Mouse (Mus musculus): ENCODE results near the gene Rasa3. TPM values are rescaled to one million over a fixed set of nuclear protein-coding genes. Genes with fewer than 3 reads are reported as not detected.

Rasa3 gene
- polyA plus RNA-seq, 1 experiment from 2014 or later = 14.0 TPM

- Histone ChIP-seq H3K4me3 (replicated peaks; ENCODE audit: low read depth, low read length) (no peak overlapping the region), H3K9ac (ENCODE audit: low read depth, low read length) (no peak overlapping the region), H3K4me2 (ENCODE audit: low read length) (no peak overlapping the region), H3K9me3 (replicated peaks; ENCODE audit: low read length) (no peaks in the 10 kb centered on the region), H3K27me3 (ENCODE audit: insufficient read depth, low read length) (no peaks in the 10 kb centered on the region), H3K4me1 (replicated peaks; ENCODE audit: insufficient read depth, low read length) (no peaks in the 10 kb centered on the region), H3K27ac (no peak overlapping the region), H3K36me3 (ENCODE audit: insufficient read depth, low read length) (no peaks in the 10 kb centered on the region)
- ATAC-seq (replicated peaks; ENCODE audit: low FRiP score, low read depth) (no peak), DNase-seq (ENCODE audit: low spot score) (no peak)
- no peak for TF ChIP-seq CTCF (IDR thresholded peaks at IDR 0.05; ENCODE audit: low read depth)
- 95% methylated on average over 6 of the region's 6 CpGs for WGBS
Measured at GRCm38 (mm10) chr8:13633107-13633506, 44.3 kb downstream of the Rasa3 start.

- no peak for DNase-seq (ENCODE audit: low spot score)
- Histone ChIP-seq H3K4me3 (replicated peaks; ENCODE audit: low read depth, low read length) (no peak overlapping the region), H3K4me2 (ENCODE audit: low read length) (no peak overlapping the region), H3K36me3 (ENCODE audit: insufficient read depth, low read length) (no peaks in the 10 kb centered on the region), H3K27me3 (ENCODE audit: insufficient read depth, low read length) (no peaks in the 10 kb centered on the region), H3K9me3 (replicated peaks; ENCODE audit: low read length) (no peaks in the 10 kb centered on the region), H3K27ac (no peak overlapping the region), H3K4me1 (replicated peaks; ENCODE audit: insufficient read depth, low read length) (no peaks in the 10 kb centered on the region), H3K9ac (ENCODE audit: low read depth, low read length) (no peak overlapping the region)
- 85% methylated on average over 6 of the region's 6 CpGs for WGBS
- ATAC-seq (replicated peaks; ENCODE audit: low FRiP score, low read depth) = no peak
- no peak for TF ChIP-seq CTCF (IDR thresholded peaks at IDR 0.05; ENCODE audit: low read depth)
Measured at GRCm38 (mm10) chr8:13632309-13632708, 45.1 kb downstream of the Rasa3 start.

DNA sequence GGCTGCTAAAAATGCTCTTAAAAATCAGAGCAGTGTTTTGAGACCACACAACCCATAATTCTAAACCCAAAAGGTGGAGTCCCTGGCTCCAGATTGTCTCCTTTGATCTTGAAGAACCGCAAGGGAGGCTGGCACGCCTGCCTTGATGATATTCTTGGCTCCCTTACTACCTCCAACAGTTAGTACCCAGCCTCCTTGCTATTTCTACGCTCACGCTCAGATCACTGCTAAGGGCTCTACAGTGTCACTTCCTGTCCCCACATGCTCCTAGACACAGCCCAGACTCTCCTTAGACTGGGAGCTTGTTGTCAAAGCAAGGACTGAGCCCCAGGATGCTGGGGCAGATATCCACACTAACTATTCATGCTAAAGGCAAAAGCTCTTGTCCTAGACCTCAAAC, 46.6 kb downstream of the Rasa3 start:
- ATAC-seq (replicated peaks; ENCODE audit: low FRiP score, low read depth) (no peak), DNase-seq (ENCODE audit: low spot score) (no peak)
- H3K4me1 ChIP-seq (replicated peaks; ENCODE audit: insufficient read depth, low read length) = no peaks in the 10 kb centered on the region
- H3K4me2 ChIP-seq (ENCODE audit: low read length) = no peak overlapping the region
- TF ChIP-seq CTCF (IDR thresholded peaks at IDR 0.05; ENCODE audit: low read depth) = no peak
- no peak overlapping the region for H3K9ac ChIP-seq (ENCODE audit: low read depth, low read length)
- H3K36me3 ChIP-seq (ENCODE audit: insufficient read depth, low read length) = no peaks in the 10 kb centered on the region
- H3K27ac ChIP-seq = no peak overlapping the region
- no peaks in the 10 kb centered on the region for H3K9me3 ChIP-seq (replicated peaks; ENCODE audit: low read length)
- H3K4me3 ChIP-seq (replicated peaks; ENCODE audit: low read depth, low read length) = no peak overlapping the region
- H3K27me3 ChIP-seq (ENCODE audit: insufficient read depth, low read length) = no peaks in the 10 kb centered on the region
- WGBS = 78% methylated on average over 4 of the region's 4 CpGs

DNA sequence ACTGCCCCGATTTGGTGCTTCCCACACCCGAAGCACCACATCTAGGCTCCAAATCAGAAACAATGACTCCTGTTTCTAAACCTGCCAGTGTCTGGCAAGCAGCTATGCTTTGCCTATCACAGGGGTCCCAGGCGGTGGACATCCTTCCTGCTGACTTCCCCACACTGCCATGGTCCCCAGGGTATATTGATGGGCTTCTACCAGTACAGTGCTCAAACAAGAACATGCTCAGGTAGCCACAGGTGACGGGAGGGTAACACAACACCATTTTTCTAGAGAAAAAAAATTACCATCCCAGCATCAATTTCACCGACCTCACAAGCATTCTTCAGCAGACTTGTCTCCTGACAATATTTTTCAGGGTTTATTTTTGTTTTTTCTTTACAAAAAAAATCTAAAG, 47.2 kb downstream of the Rasa3 start:
- WGBS = 74% methylated on average over 5 of the region's 5 CpGs
- H3K27ac ChIP-seq = no peak overlapping the region
- no peak for TF ChIP-seq CTCF (IDR thresholded peaks at IDR 0.05; ENCODE audit: low read depth)

DNA sequence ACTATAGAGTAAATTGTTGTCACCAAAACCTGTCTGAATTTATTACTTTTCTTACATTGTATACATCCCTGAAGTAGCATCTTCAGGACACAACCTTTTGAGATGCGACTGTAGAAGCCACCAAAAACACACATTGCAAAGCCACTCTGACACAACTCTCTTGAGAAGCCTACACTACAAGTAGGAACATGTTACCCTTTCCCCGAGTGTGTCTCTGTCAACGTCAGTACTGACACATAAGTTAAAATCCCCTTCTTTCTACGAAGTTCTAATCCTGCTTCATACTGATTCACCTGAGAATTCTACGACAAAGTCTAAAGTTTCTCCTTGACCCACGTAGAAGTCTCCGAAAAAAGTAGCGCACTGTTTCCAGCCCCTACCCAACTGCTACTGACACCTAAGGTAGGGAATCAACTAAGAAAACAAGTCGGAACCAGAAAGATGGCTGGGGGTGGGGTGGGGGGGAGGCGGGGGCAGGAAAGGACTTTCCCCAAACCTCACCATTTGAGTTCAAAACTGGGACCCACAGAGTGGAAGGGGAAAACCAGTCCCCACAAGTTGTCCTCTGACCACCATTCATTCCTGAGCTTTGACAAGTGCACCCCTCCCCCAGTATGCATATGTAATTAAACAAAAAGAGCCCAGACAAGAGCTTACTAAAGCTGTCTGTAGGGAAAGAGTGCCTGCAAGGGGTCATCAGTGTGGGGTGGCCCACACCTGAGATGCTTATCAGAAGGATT, 47.9 kb downstream of the Rasa3 start:
- Histone ChIP-seq H3K9me3 (replicated peaks; ENCODE audit: low read length) (no peaks in the 10 kb centered on the region), H3K27ac (no peak overlapping the region), H3K27me3 (ENCODE audit: insufficient read depth, low read length) (no peaks in the 10 kb centered on the region), H3K9ac (ENCODE audit: low read depth, low read length) (no peak overlapping the region), H3K4me1 (replicated peaks; ENCODE audit: insufficient read depth, low read length) (0 out of 2 replicates have a peak, but pooled peaks cover 3% of the 10 kb centered on the region), H3K4me3 (replicated peaks; ENCODE audit: low read depth, low read length) (no peak overlapping the region), H3K4me2 (ENCODE audit: low read length) (no peak overlapping the region), H3K36me3 (ENCODE audit: insufficient read depth, low read length) (no peaks in the 10 kb centered on the region)
- no peak for TF ChIP-seq CTCF (IDR thresholded peaks at IDR 0.05; ENCODE audit: low read depth)
- DNase-seq (ENCODE audit: low spot score) (no peak), ATAC-seq (replicated peaks; ENCODE audit: low FRiP score, low read depth) (no peak)
- 87% methylated on average over 10 of the region's 10 CpGs for WGBS

More for the DNA sequence above, 47.2 kb downstream of the Rasa3 start:
- Histone ChIP-seq H3K9me3 (replicated peaks; ENCODE audit: low read length) (no peaks in the 10 kb centered on the region), H3K9ac (ENCODE audit: low read depth, low read length) (no peak overlapping the region), H3K4me1 (replicated peaks; ENCODE audit: insufficient read depth, low read length) (no peaks in the 10 kb centered on the region), H3K4me3 (replicated peaks; ENCODE audit: low read depth, low read length) (no peak overlapping the region), H3K4me2 (ENCODE audit: low read length) (no peak overlapping the region), H3K36me3 (ENCODE audit: insufficient read depth, low read length) (no peaks in the 10 kb centered on the region), H3K27me3 (ENCODE audit: insufficient read depth, low read length) (no peaks in the 10 kb centered on the region)
- DNase-seq (ENCODE audit: low spot score) (no peak), ATAC-seq (replicated peaks; ENCODE audit: low FRiP score, low read depth) (no peak)

- no peak for TF ChIP-seq CTCF (IDR thresholded peaks at IDR 0.05; ENCODE audit: low read depth)
Measured at GRCm38 (mm10) chr8:13628067-13628466, 49.3 kb downstream of the Rasa3 start.

More at GRCm38 (mm10) chr8:13628067-13628466, 49.3 kb downstream of the Rasa3 start:
- Histone ChIP-seq H3K27ac (no peak overlapping the region), H3K4me1 (replicated peaks; ENCODE audit: insufficient read depth, low read length) (0 out of 2 replicates have a peak, but pooled peaks cover 7% of the 10 kb centered on the region), H3K9ac (ENCODE audit: low read depth, low read length) (no peak overlapping the region), H3K36me3 (ENCODE audit: insufficient read depth, low read length) (no peaks in the 10 kb centered on the region), H3K4me2 (ENCODE audit: low read length) (no peak overlapping the region), H3K9me3 (replicated peaks; ENCODE audit: low read length) (no peaks in the 10 kb centered on the region), H3K4me3 (replicated peaks; ENCODE audit: low read depth, low read length) (no peak overlapping the region), H3K27me3 (ENCODE audit: insufficient read depth, low read length) (no peaks in the 10 kb centered on the region)
- ATAC-seq (replicated peaks; ENCODE audit: low FRiP score, low read depth) (no peak), DNase-seq (ENCODE audit: low spot score) (no peak)
- 92% methylated on average over 9 of the region's 9 CpGs for WGBS

Measured in kidney, postnatal 0 days (tissue).